Mouse (Mus musculus): Measurements from ENCODE around the gene Rapgef3. TPM values are rescaled to one million over a fixed set of nuclear protein-coding genes. Genes with fewer than 3 reads are reported as not detected.
A peak's percentile ranks its signal among the peaks of the same experiment; 100 is the strongest.

The Rapgef3 gene
- polyA plus RNA-seq, 1 experiment from 2014 or later: 5.5 TPM

DNA sequence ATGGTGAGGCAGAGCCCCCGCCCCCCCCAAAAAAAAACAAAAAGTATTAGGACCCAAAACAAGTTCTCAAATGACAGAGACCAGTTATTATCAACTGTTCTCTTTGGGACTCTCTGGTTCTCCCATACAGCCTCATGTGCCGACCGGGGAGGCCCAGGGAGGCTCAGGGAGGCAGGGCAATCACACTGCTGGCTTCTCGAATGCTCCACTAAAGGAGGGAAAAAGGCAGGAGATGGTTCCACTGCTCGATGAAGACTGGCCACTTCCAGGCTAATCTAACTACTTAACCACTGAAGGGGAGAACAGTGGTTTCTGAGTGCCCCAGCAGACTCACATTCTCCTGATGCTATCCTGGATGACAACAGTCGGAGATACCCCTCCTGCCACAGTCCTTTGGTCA lies 55.2 kb downstream of the Rapgef3 start:
- Histone ChIP-seq H3K9ac (ENCODE audit: low read length) (no peak overlapping the region), H3K27ac (ENCODE audit: low read depth, low read length) (no peak overlapping the region), H3K36me3 (ENCODE audit: control insufficient read depth, insufficient read depth, low read length) (no peaks in the 10 kb centered on the region), H3K4me1 (replicated peaks; ENCODE audit: control insufficient read depth, insufficient read depth, low read length) (no peaks in the 10 kb centered on the region), H3K27me3 (ENCODE audit: control insufficient read depth, insufficient read depth, low read length) (no peaks in the 10 kb centered on the region), H3K4me3 (ENCODE audit: low read depth, low read length) (no peak overlapping the region), H3K9me3 (ENCODE audit: control insufficient read depth, low read length) (no peaks in the 10 kb centered on the region), H3K4me2 (ENCODE audit: low read depth, low read length, severe bottlenecking) (no peak overlapping the region)
- no peak for ATAC-seq (replicated peaks; ENCODE audit: low FRiP score)
- 69% methylated on average over 6 of the region's 6 CpGs for WGBS
- no peak for DNase-seq (ENCODE audit: low spot score)

DNA sequence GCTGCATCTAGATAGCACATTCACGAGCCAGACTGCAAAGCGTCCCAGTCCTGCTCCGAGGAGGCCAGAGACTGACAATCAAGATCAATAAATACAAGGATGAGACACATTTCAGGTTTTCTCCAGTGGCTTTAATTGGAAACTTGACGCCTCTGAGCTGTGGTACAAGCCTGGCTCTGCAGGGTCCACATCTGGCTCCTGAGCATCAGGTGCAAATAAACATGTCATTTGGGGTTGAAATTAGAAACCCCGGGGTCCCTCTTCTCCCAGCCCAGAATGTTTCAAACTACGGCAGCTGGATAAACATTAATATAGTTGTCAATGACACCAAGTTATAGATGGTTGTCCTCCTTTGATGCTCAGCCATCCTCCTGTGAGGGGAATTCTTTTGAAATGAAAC lies 56.9 kb downstream of the Rapgef3 start:
- Histone ChIP-seq H3K36me3 (ENCODE audit: control insufficient read depth, insufficient read depth, low read length) (no peaks in the 10 kb centered on the region), H3K27ac (ENCODE audit: low read depth, low read length) (no peak overlapping the region), H3K27me3 (ENCODE audit: control insufficient read depth, insufficient read depth, low read length) (no peaks in the 10 kb centered on the region), H3K9ac (ENCODE audit: low read length) (no peak overlapping the region), H3K4me3 (ENCODE audit: low read depth, low read length) (no peak overlapping the region), H3K4me2 (ENCODE audit: low read depth, low read length, severe bottlenecking) (no peak overlapping the region), H3K4me1 (replicated peaks; ENCODE audit: control insufficient read depth, insufficient read depth, low read length) (no peaks in the 10 kb centered on the region), H3K9me3 (ENCODE audit: control insufficient read depth, low read length) (no peaks in the 10 kb centered on the region)
- 78% methylated on average over 6 of the region's 6 CpGs for WGBS
- ATAC-seq (replicated peaks; ENCODE audit: low FRiP score) (no peak), DNase-seq (ENCODE audit: low spot score) (no peak)

DNA sequence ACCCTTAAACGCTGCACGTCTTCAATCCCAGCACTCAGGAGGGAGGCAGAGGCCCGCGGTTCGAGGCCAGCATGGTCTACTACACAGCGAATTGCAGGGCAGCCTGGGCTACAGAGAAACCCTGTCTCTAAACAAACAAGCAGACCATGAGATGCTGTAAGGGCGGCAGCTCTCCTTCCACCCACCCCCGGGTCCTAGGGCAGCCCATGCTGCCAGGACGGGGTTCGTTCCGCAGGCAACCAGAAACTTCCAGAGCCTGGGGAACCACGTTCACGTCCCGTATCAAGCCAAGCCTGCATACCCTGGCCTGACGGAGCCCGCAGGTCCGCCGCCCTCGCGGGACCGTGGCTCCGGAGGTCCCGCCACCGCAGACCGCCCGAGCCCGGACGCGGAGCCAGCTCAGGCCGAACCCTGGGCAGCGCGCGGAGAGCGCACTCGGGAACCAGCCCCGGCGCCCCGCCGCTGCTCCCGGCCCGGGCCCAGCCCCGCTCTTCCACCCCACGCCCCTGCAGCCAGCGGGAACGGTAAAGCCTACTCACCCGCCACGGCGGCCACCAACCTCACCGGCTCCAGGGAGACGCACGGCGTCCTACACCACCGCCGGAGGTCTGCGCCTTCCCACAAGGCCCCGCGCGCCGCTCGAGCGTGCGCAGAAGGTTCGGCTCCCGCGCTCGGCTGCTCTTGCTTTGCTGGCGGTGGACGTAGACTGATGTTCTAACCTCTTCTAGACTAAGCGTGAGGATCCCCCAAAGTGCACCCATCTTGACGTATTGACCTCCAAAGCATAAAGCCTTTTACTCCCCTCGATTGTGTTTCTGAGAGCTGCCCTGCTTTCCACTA lies 62.3 kb downstream of the Rapgef3 start, which contains the start of gene Rpap3:
Gene Rpap3 (minus strand): TSS at position 615 of the 840 bp plus-strand sequence.
- no peaks in the 10 kb centered on the region; the same call in 1 of the 2 replicates for H3K4me1 ChIP-seq (replicated peaks; ENCODE audit: control insufficient read depth, insufficient read depth, low read length)
- H3K9me3 ChIP-seq (ENCODE audit: control insufficient read depth, low read length): no peaks in the 10 kb centered on the region
- DNase-seq (ENCODE audit: low spot score) (peak; percentile 93), ATAC-seq (replicated peaks; ENCODE audit: low FRiP score) (peak; percentile 93)
- H3K27ac ChIP-seq (ENCODE audit: low read depth, low read length): 0 out of 2 replicates have a peak within 1 kb of the TSS, but pooled peaks have one; percentile 25
- H3K4me2 ChIP-seq (ENCODE audit: low read depth, low read length, severe bottlenecking): peak within 1 kb of the TSS; percentile 74
- 1% methylated on average over 70 of the region's 71 CpGs for WGBS
- peak within 1 kb of the TSS; percentile 94 for H3K9ac ChIP-seq (ENCODE audit: low read length)
- H3K4me3 ChIP-seq (ENCODE audit: low read depth, low read length): peak within 1 kb of the TSS; percentile 92
- no peaks in the 10 kb centered on the region for H3K27me3 ChIP-seq (ENCODE audit: control insufficient read depth, insufficient read depth, low read length)
- H3K36me3 ChIP-seq (ENCODE audit: control insufficient read depth, insufficient read depth, low read length): no peaks in the 10 kb centered on the region; the same call in 1 of the 2 replicates

DNA sequence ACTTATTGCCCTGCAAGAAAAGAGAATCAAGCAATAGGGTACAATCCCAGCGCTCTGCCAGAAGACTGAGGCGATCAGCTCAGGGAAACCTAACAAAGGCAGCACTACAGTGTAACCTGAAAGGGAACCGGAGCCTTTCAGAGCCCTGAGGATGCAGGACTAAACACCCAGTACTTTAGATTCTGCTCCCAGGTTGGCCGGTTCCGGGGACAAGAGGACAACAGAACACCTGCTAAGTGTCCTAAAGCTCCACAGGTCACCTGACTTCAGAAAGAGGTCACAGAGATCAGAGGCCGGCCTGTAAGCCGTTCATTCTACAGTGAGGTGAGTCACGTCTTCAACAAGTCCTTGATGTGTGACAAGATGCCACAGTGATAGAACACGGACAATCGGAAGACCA lies 71.2 kb downstream of the Rapgef3 start:
- H3K4me2 ChIP-seq (ENCODE audit: low read depth, low read length, severe bottlenecking): no peak overlapping the region
- no peak overlapping the region for H3K4me3 ChIP-seq (ENCODE audit: low read depth, low read length)
- DNase-seq (ENCODE audit: low spot score) (no peak), ATAC-seq (replicated peaks; ENCODE audit: low FRiP score) (no peak)
- no peak overlapping the region for H3K27ac ChIP-seq (ENCODE audit: low read depth, low read length)
- no peaks in the 10 kb centered on the region for H3K4me1 ChIP-seq (replicated peaks; ENCODE audit: control insufficient read depth, insufficient read depth, low read length)
- H3K36me3 ChIP-seq (ENCODE audit: control insufficient read depth, insufficient read depth, low read length): peaks cover 5% of the 10 kb centered on the region
- H3K27me3 ChIP-seq (ENCODE audit: control insufficient read depth, insufficient read depth, low read length): no peaks in the 10 kb centered on the region
- 89% methylated on average over 10 of the region's 10 CpGs for WGBS
- no peaks in the 10 kb centered on the region for H3K9me3 ChIP-seq (ENCODE audit: control insufficient read depth, low read length)
- no peak overlapping the region for H3K9ac ChIP-seq (ENCODE audit: low read length)

Other genes with a start within 250 kb of the Rapgef3 start
- 47.8 and 48.5 TPM in 2 replicates for gene Rpap3, start 62.1 kb downstream of the Rapgef3 start, polyA plus RNA-seq (2014; fragmentation: Nextera tagmentation; extraction: Ambion mirVana)
- 0.33 TPM in 1 of 2 replicates, not detected in the other for gene Endou, start 36.6 kb downstream of the Rapgef3 start, polyA plus RNA-seq (2014; fragmentation: Nextera tagmentation; extraction: Ambion mirVana)
- gene Slc48a1, start 10.5 kb upstream of the Rapgef3 start, polyA plus RNA-seq (2014; fragmentation: Nextera tagmentation; extraction: Ambion mirVana): 32.1 and 32.9 TPM in 2 replicates
- 23.9 and 26.4 TPM in 2 replicates for gene Hdac7, start 76.5 kb upstream of the Rapgef3 start, polyA plus RNA-seq (2014; fragmentation: Nextera tagmentation; extraction: Ambion mirVana)
- 0.17 and 0.33 TPM in 2 replicates for gene Vdr, start 142.7 kb upstream of the Rapgef3 start, polyA plus RNA-seq (2014; fragmentation: Nextera tagmentation; extraction: Ambion mirVana)
- 44.5 and 47.8 TPM in 2 replicates for gene Tmem106c, start 196.2 kb upstream of the Rapgef3 start, polyA plus RNA-seq (2014; fragmentation: Nextera tagmentation; extraction: Ambion mirVana)
- 128 and 143 TPM in 2 replicates for gene Col2a1, start 236.7 kb upstream of the Rapgef3 start, polyA plus RNA-seq (2014; fragmentation: Nextera tagmentation; extraction: Ambion mirVana)

Data from forebrain, embryonic 11.5 days (tissue).